Mouse (Mus musculus) heart, embryonic 16.5 days (tissue): ENCODE measurements around the gene Itsn1. TPM values are rescaled to one million over a fixed set of nuclear protein-coding genes. Genes with fewer than 3 reads are reported as not detected.

Source experiments
- ATAC-seq: fragments of 200-750 bp; cut with Nextera tagmentation; replicated peaks from 2 replicates; pipeline ENCODE4 v1.8.0; 2017; ENCODE audit warnings: moderate number of reproducible peaks; ENCODE audit not compliant: insufficient read depth, low FRiP score; ENCODE audit errors: extremely low read depth
- H3K27ac ChIP-seq: fragments of 300-500 bp; sonication (generic); 2 replicates; pipeline ENCODE4 v1.5.1; 2014; ENCODE audit warnings: mild to moderate bottlenecking, low read length, control low read depth, moderate library complexity
- H3K27me3 ChIP-seq: fragments of 300-500 bp; sonication (generic); 2 replicates; pipeline ENCODE4 v1.6.1; 2014; ENCODE audit warnings: low read length, mixed read lengths; ENCODE audit not compliant: control insufficient read depth, insufficient read depth
- H3K36me3 ChIP-seq: fragments of 300-500 bp; sonication (generic); 2 replicates; pipeline ENCODE4 v1.6.1; 2014; ENCODE audit not compliant: control insufficient read depth, insufficient read depth
- H3K4me1 ChIP-seq: fragments of 300-500 bp; sonication (generic); 2 replicates; pipeline ENCODE4 v1.6.1; 2014; ENCODE audit warnings: low read length, mixed read lengths; ENCODE audit not compliant: control insufficient read depth, insufficient read depth
- H3K4me2 ChIP-seq: fragments of 300-500 bp; sonication (generic); 2 replicates; pipeline ENCODE4 v1.6.1; 2014; ENCODE audit warnings: low read depth, mild to moderate bottlenecking, control low read depth, low read length
- H3K4me3 ChIP-seq: fragments of 300-500 bp; sonication (generic); 2 replicates; pipeline ENCODE4 v1.5.1; 2014; ENCODE audit warnings: mild to moderate bottlenecking, control low read depth, low read length
- H3K9ac ChIP-seq: fragments of 300-500 bp; sonication (generic); 2 replicates; pipeline ENCODE4 v1.6.1; 2014; ENCODE audit warnings: low read length, control low read depth
- H3K9me3 ChIP-seq: fragments of 300-500 bp; sonication (generic); replicated peaks from 2 replicates; pipeline ENCODE4 v1.6.1; 2016; ENCODE audit warnings: low read length; ENCODE audit not compliant: control insufficient read depth
- WGBS: fragments of 180-500 bp; shearing (Covaris S2); extraction: QIAGEN DNeasy Blood & Tissue Kit; methylation state at CpG from one replicate; pipeline ENCODE4 v1.1.7; 2014; 5-methylcytosine and 5-hydroxymethylcytosine counted together
- polyA plus RNA-seq: library from polyadenylated mRNA; unstranded; fragments of >200 nt; fragmentation: Nextera tagmentation; extraction: Ambion mirVana; gene quantifications from 2 replicates; pipeline ENCODE4 v1.2.1, GENCODE M21; 2015

Gene Itsn1
- polyA plus RNA-seq, 1 experiment from 2014 or later = 14.2 TPM

DNA sequence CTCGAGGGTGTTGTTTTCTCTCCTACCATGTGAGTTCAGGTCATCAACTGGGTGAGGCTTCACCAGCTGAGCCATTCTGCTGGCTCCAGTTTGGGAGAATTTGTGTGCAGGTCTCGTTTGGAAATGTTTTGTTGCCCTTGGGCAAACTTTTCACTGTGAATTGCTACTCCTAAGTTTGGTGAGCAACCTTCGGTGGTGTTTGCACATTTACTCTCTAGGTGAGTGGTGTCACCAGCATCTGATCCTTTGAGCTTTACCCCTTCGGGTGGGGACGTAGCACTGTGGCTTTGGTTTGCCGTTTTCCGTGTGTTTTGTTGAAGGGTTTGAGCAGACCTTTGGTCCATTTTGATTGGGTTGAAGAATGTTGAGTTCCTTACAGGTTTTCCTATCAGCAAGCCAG, 93.2 kb downstream of the Itsn1 start:
- Histone ChIP-seq H3K27me3 (no peaks in the 10 kb centered on the region), H3K36me3 (peaks cover 38% of the 10 kb centered on the region), H3K4me2 (no peak overlapping the region), H3K27ac (no peak overlapping the region), H3K9ac (no peak overlapping the region), H3K4me1 (peaks cover 6% of the 10 kb centered on the region), H3K9me3 (no peaks in the 10 kb centered on the region), H3K4me3 (no peak overlapping the region)
- ATAC-seq = no peak
- 81% methylated on average over 7 of the region's 7 CpGs for WGBS

DNA sequence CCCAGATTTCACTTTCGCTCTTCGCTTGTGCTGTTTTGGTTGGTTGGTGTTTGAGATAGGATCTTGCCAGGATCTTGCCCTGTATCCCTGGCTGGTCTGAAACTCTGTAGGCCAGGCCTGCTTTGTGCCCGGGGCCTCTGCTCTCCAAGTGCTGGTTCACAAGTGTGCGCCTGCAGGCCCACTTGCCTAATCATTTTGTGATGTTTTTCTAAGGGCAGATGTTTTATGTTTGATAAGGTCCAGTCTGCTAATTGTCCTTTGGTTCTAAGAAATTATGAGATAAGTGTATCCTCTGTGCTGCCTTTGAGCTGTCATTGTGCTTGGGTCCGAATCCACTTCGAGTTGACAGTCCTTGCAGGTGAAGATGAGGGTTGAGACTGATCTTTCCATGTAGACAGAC, 93.7 kb downstream of the Itsn1 start:
- 68% methylated on average over 6 of the region's 6 CpGs for WGBS
- no peak for ATAC-seq
- Histone ChIP-seq H3K4me1 (peaks cover 10% of the 10 kb centered on the region), H3K9me3 (no peaks in the 10 kb centered on the region), H3K36me3 (peaks cover 33% of the 10 kb centered on the region), H3K27ac (no peak overlapping the region), H3K27me3 (no peaks in the 10 kb centered on the region), H3K4me2 (no peak overlapping the region), H3K4me3 (no peak overlapping the region), H3K9ac (no peak overlapping the region)

DNA sequence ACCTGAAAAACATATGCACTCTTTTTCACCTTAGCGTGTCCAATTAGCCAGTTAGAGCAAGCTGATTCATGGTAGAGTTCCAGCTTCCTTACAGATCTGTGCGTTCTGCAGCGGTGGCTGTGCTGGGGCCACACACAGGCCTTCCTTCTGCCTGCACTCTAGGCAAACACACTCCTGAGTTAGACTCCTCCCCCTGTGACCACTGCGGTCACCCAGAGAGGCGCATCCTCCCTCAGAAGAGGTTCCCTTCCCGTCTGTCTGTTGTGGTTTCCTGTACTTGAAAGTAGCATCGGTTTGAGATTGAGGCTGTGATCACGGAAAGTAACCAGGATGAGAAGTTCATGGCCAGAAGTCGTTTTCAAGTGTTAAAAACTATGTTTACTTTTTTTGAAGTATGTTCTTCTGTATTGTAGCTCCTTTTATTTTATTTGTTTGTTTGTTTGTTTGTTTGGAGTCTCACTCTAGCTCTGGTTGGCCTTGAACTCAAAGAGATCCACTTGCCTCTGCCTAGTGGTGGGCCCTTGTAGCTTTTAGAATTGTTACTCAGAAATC, 96.8 kb downstream of the Itsn1 start:
- Histone ChIP-seq H3K27me3 (no peaks in the 10 kb centered on the region), H3K9me3 (no peaks in the 10 kb centered on the region), H3K27ac (no peak overlapping the region), H3K4me3 (no peak overlapping the region), H3K4me1 (peaks cover 21% of the 10 kb centered on the region), H3K9ac (no peak overlapping the region), H3K36me3 (peaks cover 19% of the 10 kb centered on the region), H3K4me2 (no peak overlapping the region)
- ATAC-seq = peak; percentile 63
- WGBS = 62% methylated on average over 9 of the region's 9 CpGs

DNA sequence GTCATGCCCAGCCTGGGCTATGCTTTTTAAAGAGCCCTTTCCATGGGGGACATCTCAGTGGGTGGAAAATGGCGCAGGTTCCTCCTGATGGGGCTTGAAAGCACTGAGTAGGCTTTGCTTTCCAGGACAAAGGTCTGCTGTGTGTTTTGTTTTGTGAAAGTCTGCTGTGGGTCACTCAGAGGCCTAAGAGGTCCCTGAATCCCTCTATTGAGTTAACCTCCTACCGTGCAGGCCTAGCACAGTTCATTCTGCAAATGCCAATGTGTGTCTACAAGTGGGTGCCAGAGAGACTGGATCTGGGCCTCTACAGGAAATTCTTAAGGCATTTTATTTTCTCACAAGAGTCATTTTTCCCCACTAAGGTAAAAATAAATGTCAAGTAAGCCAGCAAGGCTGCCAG, 97.8 kb downstream of the Itsn1 start:
- Histone ChIP-seq H3K4me3 (no peak overlapping the region), H3K27ac (no peak overlapping the region), H3K27me3 (no peaks in the 10 kb centered on the region), H3K36me3 (peaks cover 16% of the 10 kb centered on the region), H3K4me1 (peaks cover 21% of the 10 kb centered on the region), H3K4me2 (no peak overlapping the region), H3K9me3 (no peaks in the 10 kb centered on the region), H3K9ac (no peak overlapping the region)
- ATAC-seq = no peak
- 67% methylated on average over 2 of the region's 2 CpGs for WGBS

DNA sequence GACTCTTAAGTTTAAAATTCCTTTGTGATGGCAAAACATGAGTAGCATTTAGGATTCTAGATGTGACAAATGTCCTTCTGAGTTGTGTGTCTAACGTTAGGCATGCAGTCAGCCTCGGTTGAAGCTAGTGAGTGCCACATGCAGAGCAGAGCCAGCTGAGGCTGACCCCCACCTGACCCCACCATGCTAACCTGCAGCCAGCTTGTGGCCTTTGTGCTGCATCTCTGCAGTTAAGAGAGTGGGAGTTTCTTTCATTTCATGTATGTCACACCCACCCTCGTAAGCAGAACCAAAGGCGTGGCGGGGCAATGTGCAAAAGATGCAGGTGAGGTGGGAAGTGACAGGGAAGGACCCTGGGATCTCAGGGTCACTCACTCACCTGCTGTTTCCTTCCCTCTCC, 98.4 kb downstream of the Itsn1 start:
- H3K4me1 ChIP-seq = peaks cover 21% of the 10 kb centered on the region
- WGBS = 52% methylated on average over 5 of the region's 5 CpGs
- no peak overlapping the region for H3K4me2 ChIP-seq
- no peak for ATAC-seq
- H3K36me3 ChIP-seq = peaks cover 12% of the 10 kb centered on the region
- no peaks in the 10 kb centered on the region for H3K27me3 ChIP-seq
- no peaks in the 10 kb centered on the region for H3K9me3 ChIP-seq
- no peak overlapping the region for H3K4me3 ChIP-seq
- H3K27ac ChIP-seq = peak overlapping the region; percentile 83
- no peak overlapping the region for H3K9ac ChIP-seq

DNA sequence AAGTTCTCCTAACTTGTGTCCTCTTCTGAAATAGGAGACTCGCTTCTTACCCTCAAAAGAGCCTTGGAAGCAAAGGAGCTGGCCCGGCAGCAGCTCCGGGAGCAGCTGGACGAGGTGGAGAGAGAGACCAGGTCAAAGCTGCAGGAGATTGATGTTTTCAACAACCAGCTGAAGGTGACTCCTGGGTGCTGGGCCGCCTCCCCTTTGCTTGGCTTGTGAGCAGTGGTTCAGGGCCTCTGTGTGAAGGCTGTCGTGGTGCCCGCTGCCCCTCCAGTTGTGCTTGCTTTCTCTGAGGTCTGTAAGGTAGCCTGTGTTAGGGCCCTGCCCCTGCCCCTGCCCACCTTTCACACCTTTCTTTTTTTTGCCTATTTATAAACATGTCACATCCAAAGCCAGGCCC, 99.1 kb downstream of the Itsn1 start:
- H3K4me2 ChIP-seq = no peak overlapping the region
- 41% methylated on average over 7 of the region's 7 CpGs for WGBS
- peaks cover 12% of the 10 kb centered on the region for H3K36me3 ChIP-seq
- H3K4me3 ChIP-seq = no peak overlapping the region
- peak overlapping the region; percentile 83 for H3K27ac ChIP-seq
- no peaks in the 10 kb centered on the region for H3K27me3 ChIP-seq
- ATAC-seq = 0 out of 2 replicates have a peak, but pooled peaks have one; percentile 45
- H3K9ac ChIP-seq = peak overlapping the region; percentile 43; the same call in 1 of the 2 replicates
- H3K4me1 ChIP-seq = peaks cover 21% of the 10 kb centered on the region
- H3K9me3 ChIP-seq = no peaks in the 10 kb centered on the region

DNA sequence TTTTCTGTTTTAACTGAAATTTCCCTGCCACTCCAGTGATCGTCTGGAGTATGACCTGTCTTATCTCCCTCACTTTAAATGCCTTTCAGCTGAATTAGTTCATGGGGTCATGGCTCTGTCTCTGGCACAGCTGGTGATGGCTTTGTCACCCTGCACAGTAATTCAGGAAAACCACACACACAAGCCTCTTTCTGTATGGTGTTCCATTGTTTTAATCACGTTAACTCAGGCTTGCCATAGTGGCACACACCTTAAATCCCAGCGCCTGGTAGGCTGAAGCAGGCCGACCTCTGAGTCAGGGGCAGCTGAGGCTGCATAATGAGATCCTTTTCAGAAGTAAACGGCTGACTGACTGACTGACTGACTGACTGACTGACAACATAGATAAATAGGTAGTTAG, 99.5 kb downstream of the Itsn1 start:
- Histone ChIP-seq H3K9ac (no peak overlapping the region), H3K4me3 (no peak overlapping the region), H3K4me1 (peaks cover 21% of the 10 kb centered on the region), H3K27me3 (no peaks in the 10 kb centered on the region), H3K36me3 (peaks cover 12% of the 10 kb centered on the region), H3K9me3 (no peaks in the 10 kb centered on the region), H3K27ac (peak overlapping the region; percentile 83), H3K4me2 (no peak overlapping the region)
- WGBS = 50% methylated on average over 5 of the region's 5 CpGs
- no peak for ATAC-seq

DNA sequence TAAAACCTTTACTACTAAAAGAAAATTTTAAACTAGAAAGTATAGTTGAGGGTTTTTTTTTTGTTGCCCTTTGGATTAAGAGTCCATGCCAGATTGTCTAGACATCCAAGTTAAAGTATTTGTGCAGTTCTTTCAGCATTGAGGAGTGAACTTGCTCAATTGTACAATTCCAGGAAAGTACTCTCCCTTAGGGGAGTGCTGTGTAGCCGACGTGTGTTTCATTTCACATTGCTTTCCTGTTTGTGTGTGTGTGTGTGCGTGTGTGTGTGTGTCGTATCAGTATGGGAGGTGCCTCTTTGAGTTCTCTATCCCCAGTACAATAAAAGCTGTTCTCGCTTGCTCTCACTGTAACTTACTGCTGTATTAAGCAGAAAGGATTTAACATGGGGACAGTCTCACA, 100.0 kb downstream of the Itsn1 start:
- Histone ChIP-seq H3K27me3 (no peaks in the 10 kb centered on the region), H3K27ac (no peak overlapping the region), H3K4me2 (no peak overlapping the region), H3K4me3 (no peak overlapping the region), H3K4me1 (peaks cover 21% of the 10 kb centered on the region), H3K36me3 (peaks cover 12% of the 10 kb centered on the region), H3K9ac (no peak overlapping the region), H3K9me3 (no peaks in the 10 kb centered on the region)
- ATAC-seq = no peak
- 69% methylated on average over 5 of the region's 5 CpGs for WGBS

DNA sequence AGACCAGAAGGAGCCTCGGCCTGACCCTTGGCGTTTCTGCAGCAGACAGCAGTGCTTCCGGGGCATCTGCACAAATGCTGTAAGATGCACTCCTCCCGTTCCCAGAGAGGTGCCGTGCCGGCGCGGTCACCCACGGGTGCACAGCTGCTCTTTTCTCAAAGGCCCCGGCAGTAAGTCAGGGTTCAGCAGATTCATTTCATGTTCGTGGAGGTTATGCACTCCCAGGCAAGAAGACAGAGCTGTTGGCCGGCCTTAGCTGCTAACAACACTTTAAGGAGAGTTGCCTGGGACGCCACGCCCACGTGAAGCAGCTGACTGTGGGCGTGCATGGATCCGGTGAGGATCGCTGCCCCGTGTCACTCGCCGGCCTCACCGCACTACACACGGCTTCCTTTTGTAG, 101.2 kb downstream of the Itsn1 start:
- H3K36me3 ChIP-seq = peaks cover 12% of the 10 kb centered on the region
- 90% methylated on average over 23 of the region's 23 CpGs for WGBS

More for the DNA sequence above, 101.2 kb downstream of the Itsn1 start:
- H3K9me3 ChIP-seq = no peaks in the 10 kb centered on the region
- H3K4me1 ChIP-seq = peaks cover 21% of the 10 kb centered on the region
- no peak overlapping the region for H3K9ac ChIP-seq
- H3K27me3 ChIP-seq = no peaks in the 10 kb centered on the region
- ATAC-seq = no peak
- no peak overlapping the region for H3K4me3 ChIP-seq
- H3K4me2 ChIP-seq = no peak overlapping the region
- no peak overlapping the region for H3K27ac ChIP-seq
